8 mouse cellular contexts compared by ENCODE assay signal in genomic region chr7:99482637-99483036, GRCm38 (mm10). TPM values are rescaled to one million over a fixed set of nuclear protein-coding genes. Genes with fewer than 3 reads are reported as not detected.
DNase-seq lines count a peak whose midpoint lies in the region; ATAC-seq and TF ChIP-seq lines count a peak whose summit lies in the region.

No protein-coding gene starts in this region.

- TF ChIP-seq CTCF in midbrain, postnatal 0 days (IDR thresholded peaks at IDR 0.05) = no peak

- WGBS in kidney, embryonic 15.5 days = 5% methylated on average over 6 of the region's 6 CpGs
- 7% methylated on average over 6 of the region's 6 CpGs for WGBS in hindbrain, embryonic 16.5 days
- 3% methylated on average over 6 of the region's 6 CpGs for WGBS in midbrain, postnatal 0 days

- H3K36me3 ChIP-seq in kidney, embryonic 15.5 days = peaks cover 49% of the 10 kb centered on the region
- H3K36me3 ChIP-seq in hindbrain, embryonic 16.5 days (ENCODE audit: control insufficient read depth, insufficient read depth, low read length) = peaks cover 16% of the 10 kb centered on the region
- H3K36me3 ChIP-seq in midbrain, postnatal 0 days (ENCODE audit: insufficient read depth, low read length) = peaks cover 43% of the 10 kb centered on the region

- peaks cover 48% of the 10 kb centered on the region for H3K4me1 ChIP-seq in kidney, embryonic 15.5 days
- peaks cover 4% of the 10 kb centered on the region; the same call in 1 of the 2 replicates for H3K4me1 ChIP-seq in brown adipose tissue, adult 24 weeks (ENCODE audit: control insufficient read depth, insufficient read depth, insufficient read length, low read length)
- peaks cover 21% of the 10 kb centered on the region for H3K4me1 ChIP-seq in hindbrain, embryonic 16.5 days (ENCODE audit: control insufficient read depth, insufficient read depth, low read depth, low read length)
- H3K4me1 ChIP-seq in midbrain, postnatal 0 days (ENCODE audit: insufficient read depth, low read length) = peaks cover 7% of the 10 kb centered on the region

- H3K27ac ChIP-seq in kidney, embryonic 15.5 days = peak overlapping the region; percentile 85
- H3K27ac ChIP-seq in brown adipose tissue, adult 24 weeks (replicated peaks; ENCODE audit: low read depth, low read length) = no peak overlapping the region
- peak overlapping the region; percentile 84 for H3K27ac ChIP-seq in hindbrain, embryonic 16.5 days (ENCODE audit: low read depth, low read length)
- H3K27ac ChIP-seq in midbrain, postnatal 0 days (ENCODE audit: low read depth, low read length) = peak overlapping the region; percentile 88

- H3K9ac ChIP-seq in kidney, embryonic 15.5 days = peak overlapping the region; percentile 85
- H3K9ac ChIP-seq in hindbrain, embryonic 16.5 days (ENCODE audit: low read depth, low read length) = peak overlapping the region; percentile 78
- H3K9ac ChIP-seq in midbrain, postnatal 0 days (replicated peaks; ENCODE audit: low read length, poor library complexity, severe bottlenecking) = peak overlapping the region; percentile 78

- peak overlapping the region; percentile 76 for H3K4me3 ChIP-seq in kidney, embryonic 15.5 days (replicated peaks)
- H3K4me3 ChIP-seq in brown adipose tissue, adult 24 weeks (ENCODE audit: insufficient read depth, low read depth, low read length) = peak overlapping the region; percentile 82
- peak overlapping the region; percentile 70 for H3K4me3 ChIP-seq in hindbrain, embryonic 16.5 days (ENCODE audit: low read length)
- H3K4me3 ChIP-seq in midbrain, postnatal 0 days (ENCODE audit: low read depth, low read length) = peak overlapping the region; percentile 58

- H3K9me3 ChIP-seq in kidney, embryonic 15.5 days (replicated peaks) = no peaks in the 10 kb centered on the region
- H3K9me3 ChIP-seq in hindbrain, embryonic 16.5 days (ENCODE audit: control insufficient read depth, low read length) = no peaks in the 10 kb centered on the region
- no peaks in the 10 kb centered on the region for H3K9me3 ChIP-seq in midbrain, postnatal 0 days (ENCODE audit: low read length)

- ATAC-seq in kidney, embryonic 15.5 days (replicated peaks; ENCODE audit: low FRiP score) = no peak
- no peak for ATAC-seq in hindbrain, embryonic 16.5 days
- ATAC-seq in midbrain, postnatal 0 days (ENCODE audit: low FRiP score) = no peak

- no peaks in the 10 kb centered on the region for H3K27me3 ChIP-seq in kidney, embryonic 15.5 days
- no peaks in the 10 kb centered on the region; the same call in 1 of the 2 replicates for H3K27me3 ChIP-seq in hindbrain, embryonic 16.5 days (replicated peaks; ENCODE audit: control insufficient read depth, insufficient read depth, low read length)
- H3K27me3 ChIP-seq in midbrain, postnatal 0 days (ENCODE audit: insufficient read depth, low read length) = no peaks in the 10 kb centered on the region; the same call in 1 of the 2 replicates

- H3K4me2 ChIP-seq in kidney, embryonic 15.5 days = peak overlapping the region; percentile 82
- peak overlapping the region; percentile 70 for H3K4me2 ChIP-seq in hindbrain, embryonic 16.5 days (ENCODE audit: low read length)
- H3K4me2 ChIP-seq in midbrain, postnatal 0 days (ENCODE audit: low read depth, low read length, poor library complexity, severe bottlenecking) = peak overlapping the region; percentile 91

- DNase-seq in kidney, adult 11 months = no peak
- DNase-seq in midbrain, postnatal 0 days (ENCODE audit: low spot score) = no peak
- DNase-seq in retina, postnatal 1 day = no peak
- no peak for DNase-seq in layer of hippocampus, postnatal 10 days (ENCODE audit: low spot score in 2 of 2)
- DNase-seq in urinary bladder, adult 2 months (ENCODE audit: low spot score) = no peak

RNA-seq across cellular contexts. Expression of gene Rps3, which starts 0.9 kb away (rescaled TPM):
- polyA plus RNA-seq in kidney, embryonic 15.5 days (2015; fragmentation: Nextera tagmentation; extraction: Ambion mirVana) = 765 and 856 TPM in 2 replicates
- 458 and 609 TPM in 2 replicates for polyA plus RNA-seq in brown adipose tissue, adult 24 weeks (2012; ENCODE audit: insufficient read depth, insufficient read length, missing spikeins)
- polyA plus RNA-seq in hindbrain, embryonic 16.5 days (2015; fragmentation: Nextera tagmentation; extraction: Ambion mirVana) = 398 and 428 TPM in 2 replicates
- 440 and 661 TPM in 2 replicates for total RNA-seq in midbrain, postnatal 0 days (2014; rRNA removed)
- 440 and 453 TPM in 2 replicates for polyA plus RNA-seq in midbrain, postnatal 0 days (2015; fragmentation: Nextera tagmentation; extraction: Ambion mirVana)
- total RNA-seq in layer of hippocampus, postnatal 10 days (2021) = 100 to 1,000 TPM; 314 to 330 TPM
- polyA plus RNA-seq in urinary bladder, adult 2 months (2012; rRNA removed) = 1,354 and 1,732 TPM in 2 replicates

RNA-seq across cellular contexts. Expression of gene Klhl35, which starts 16.8 kb away (rescaled TPM):
- 0.67 and 1.2 TPM in 2 replicates for polyA plus RNA-seq in kidney, embryonic 15.5 days (2015; fragmentation: Nextera tagmentation; extraction: Ambion mirVana)
- not detected in 2 replicates for polyA plus RNA-seq in brown adipose tissue, adult 24 weeks (2012; ENCODE audit: insufficient read depth, insufficient read length, missing spikeins)
- polyA plus RNA-seq in hindbrain, embryonic 16.5 days (2015; fragmentation: Nextera tagmentation; extraction: Ambion mirVana) = 0.54 and 1.6 TPM in 2 replicates
- total RNA-seq in midbrain, postnatal 0 days (2014; rRNA removed) = 1.4 and 3.9 TPM in 2 replicates
- 2.1 and 2.4 TPM in 2 replicates for polyA plus RNA-seq in midbrain, postnatal 0 days (2015; fragmentation: Nextera tagmentation; extraction: Ambion mirVana)
- 1 to 10 TPM; 4.8 to 6.2 TPM for total RNA-seq in layer of hippocampus, postnatal 10 days (2021)
- 0.81 and 1.5 TPM in 2 replicates for polyA plus RNA-seq in urinary bladder, adult 2 months (2012; rRNA removed)

RNA-seq across cellular contexts. Expression of gene Arrb1, which starts 52.6 kb away (rescaled TPM):
- polyA plus RNA-seq in kidney, embryonic 15.5 days (2015; fragmentation: Nextera tagmentation; extraction: Ambion mirVana) = 9.4 and 11.7 TPM in 2 replicates
- 10.7 and 14.7 TPM in 2 replicates for polyA plus RNA-seq in brown adipose tissue, adult 24 weeks (2012; ENCODE audit: insufficient read depth, insufficient read length, missing spikeins)
- 17.4 and 19.8 TPM in 2 replicates for polyA plus RNA-seq in hindbrain, embryonic 16.5 days (2015; fragmentation: Nextera tagmentation; extraction: Ambion mirVana)
- total RNA-seq in midbrain, postnatal 0 days (2014; rRNA removed) = 118 and 163 TPM in 2 replicates
- 14.2 and 15.0 TPM in 2 replicates for polyA plus RNA-seq in midbrain, postnatal 0 days (2015; fragmentation: Nextera tagmentation; extraction: Ambion mirVana)
- total RNA-seq in layer of hippocampus, postnatal 10 days (2021) = 100 to 1,000 TPM; 150 to 192 TPM
- polyA plus RNA-seq in urinary bladder, adult 2 months (2012; rRNA removed) = 45.4 and 60.4 TPM in 2 replicates
